Mouse (Mus musculus): ENCODE data around the gene Crkl.
"Not testable (repeated sequence)": the region's sequence is repeated elsewhere in the genome, so short reads cannot be mapped to it uniquely, and the experiment has no call there.

The Crkl gene

GRCm38 (mm10) chr16:17486505-17486904 is 34.7 kb downstream of the Crkl start:
- no peak for DNase-seq (ENCODE audit: low spot score)

- DNase-seq (ENCODE audit: low spot score): no peak
Measured at GRCm38 (mm10) chr16:17488478-17489468, 37.0 kb downstream of the Crkl start.

- DNase-seq (ENCODE audit: low spot score): peak; percentile 45
Measured at GRCm38 (mm10) chr16:17489469-17490111, 37.8 kb downstream of the Crkl start, which contains the start of gene Aifm3. Aifm3 (plus strand) TSS chr16:17489611.

- no peak for DNase-seq (ENCODE audit: low spot score)
Measured at GRCm38 (mm10) chr16:17491154-17491553, 39.4 kb downstream of the Crkl start.

GRCm38 (mm10) chr16:17491896-17492561 is 40.2 kb downstream of the Crkl start:
- DNase-seq (ENCODE audit: low spot score): no peak

GRCm38 (mm10) chr16:17496499-17497305 is 44.9 kb downstream of the Crkl start:
- peak; percentile 51 for DNase-seq (ENCODE audit: low spot score)

GRCm38 (mm10) chr16:17499249-17499883 is 47.6 kb downstream of the Crkl start:
- DNase-seq (ENCODE audit: low spot score): no peak

GRCm38 (mm10) chr16:17502681-17503080 is 50.9 kb downstream of the Crkl start:
- DNase-seq (ENCODE audit: low spot score): no peak

GRCm38 (mm10) chr16:17507018-17507552 is 55.3 kb downstream of the Crkl start:
- DNase-seq (ENCODE audit: low spot score): no peak

GRCm38 (mm10) chr16:17508031-17508430 is 56.2 kb downstream of the Crkl start:
- not testable (repeated sequence) for DNase-seq (ENCODE audit: low spot score)

- peak; percentile 89 for DNase-seq (ENCODE audit: low spot score)
Measured at GRCm38 (mm10) chr16:17508546-17509239, 56.9 kb downstream of the Crkl start, which contains the start of gene Lztr1. Lztr1 (plus strand) TSS chr16:17508688.

GRCm38 (mm10) chr16:17509240-17509597 is 57.4 kb downstream of the Crkl start:
- DNase-seq (ENCODE audit: low spot score): no peak

GRCm38 (mm10) chr16:17510143-17510542 is 58.4 kb downstream of the Crkl start:
- DNase-seq (ENCODE audit: low spot score): no peak

GRCm38 (mm10) chr16:17510686-17511085 is 58.9 kb downstream of the Crkl start:
- DNase-seq (ENCODE audit: low spot score): no peak

GRCm38 (mm10) chr16:17511431-17511830 is 59.6 kb downstream of the Crkl start:
- no peak for DNase-seq (ENCODE audit: low spot score)

GRCm38 (mm10) chr16:17518910-17519309 is 67.1 kb downstream of the Crkl start:
- DNase-seq (ENCODE audit: low spot score): no peak

- no peak for DNase-seq (ENCODE audit: low spot score)
Measured at GRCm38 (mm10) chr16:17524156-17524555, 72.4 kb downstream of the Crkl start.

- DNase-seq (ENCODE audit: low spot score): no peak
Measured at GRCm38 (mm10) chr16:17525524-17525923, 73.7 kb downstream of the Crkl start.

- DNase-seq (ENCODE audit: low spot score): no peak
Measured at GRCm38 (mm10) chr16:17526223-17526622, 74.4 kb downstream of the Crkl start.

- DNase-seq (ENCODE audit: low spot score): no peak
Measured at GRCm38 (mm10) chr16:17527606-17528005, 75.8 kb downstream of the Crkl start.
